Mouse (Mus musculus) intestine, embryonic 16.5 days (tissue): Measurements from ENCODE around the gene Dlat. TPM values are rescaled to one million over a fixed set of nuclear protein-coding genes. Genes with fewer than 3 reads are reported as not detected.

Experiments
- ATAC-seq: fragments of 200-750 bp; cut with Nextera tagmentation; 2 replicates; pipeline ENCODE4 v1.8.0; 2017; ENCODE audit warnings: moderate TSS enrichment, moderate library complexity
- H3K27ac ChIP-seq: fragments of 300-500 bp; sonication (generic); 2 replicates; pipeline ENCODE4 v1.5.1; 2014; ENCODE audit warnings: mild to moderate bottlenecking, low read length
- H3K27me3 ChIP-seq: fragments of 300-500 bp; sonication (generic); replicated peaks from 2 replicates; pipeline ENCODE4 v1.6.1; 2014; ENCODE audit warnings: low read length, control low read depth, mixed read lengths; ENCODE audit not compliant: control insufficient read depth, insufficient read depth
- H3K36me3 ChIP-seq: fragments of 300-500 bp; sonication (generic); 2 replicates; pipeline ENCODE4 v1.6.1; 2014; ENCODE audit warnings: low read length, control low read depth; ENCODE audit not compliant: control insufficient read depth, insufficient read depth
- H3K4me1 ChIP-seq: fragments of 300-500 bp; sonication (generic); 2 replicates; pipeline ENCODE4 v1.6.1; 2014; ENCODE audit warnings: low read length, control low read depth, mixed read lengths; ENCODE audit not compliant: control insufficient read depth, insufficient read depth
- H3K4me2 ChIP-seq: fragments of 300-500 bp; sonication (generic); 2 replicates; pipeline ENCODE4 v1.6.1; 2014; ENCODE audit warnings: low read depth, low read length, control low read depth
- H3K4me3 ChIP-seq: fragments of 300-500 bp; sonication (generic); 2 replicates; pipeline ENCODE4 v1.5.1; 2014; ENCODE audit warnings: mild to moderate bottlenecking, low read length
- H3K9ac ChIP-seq: fragments of 300-500 bp; sonication (generic); 2 replicates; pipeline ENCODE4 v1.6.1; 2014; ENCODE audit warnings: low read depth, low read length
- H3K9me3 ChIP-seq: fragments of 300-500 bp; sonication (generic); 2 replicates; pipeline ENCODE4 v1.6.1; 2016; ENCODE audit warnings: low read length, control low read depth; ENCODE audit not compliant: control insufficient read depth
- WGBS: fragments of 180-500 bp; shearing (Covaris S2); extraction: QIAGEN DNeasy Blood & Tissue Kit; methylation state at CpG from one replicate; pipeline ENCODE4 v1.1.7; 2014; 5-methylcytosine and 5-hydroxymethylcytosine counted together
- polyA plus RNA-seq: library from polyadenylated mRNA; unstranded; fragments of >200 nt; fragmentation: Nextera tagmentation; extraction: Ambion mirVana; gene quantifications from 2 replicates; pipeline ENCODE4 v1.2.1, GENCODE M21; 2015

The Dlat gene
- polyA plus RNA-seq, 1 experiment from 2014 or later = 61.0 TPM

GRCm38 (mm10) chr9:50693631-50694030 is 34.1 kb upstream of the Dlat start:
- no peaks in the 10 kb centered on the region; the same call in 1 of the 2 replicates for H3K27me3 ChIP-seq
- 21% methylated on average over 10 of the region's 10 CpGs for WGBS
- ATAC-seq = peak; percentile 86
- H3K4me2 ChIP-seq = peak overlapping the region; percentile 42
- no peak overlapping the region for H3K9ac ChIP-seq
- no peaks in the 10 kb centered on the region for H3K36me3 ChIP-seq
- peaks cover 11% of the 10 kb centered on the region for H3K4me1 ChIP-seq
- peak overlapping the region; percentile 19 for H3K4me3 ChIP-seq
- H3K27ac ChIP-seq = no peak overlapping the region
- no peaks in the 10 kb centered on the region for H3K9me3 ChIP-seq

- 25% methylated on average over 13 of the region's 13 CpGs for WGBS
These were observed 33.3 kb upstream of the Dlat start for GRCm38 (mm10) chr9:50692626-50693580.

GRCm38 (mm10) chr9:50686866-50687652 is 27.5 kb upstream of the Dlat start:
- H3K4me2 ChIP-seq = no peak overlapping the region
- no peaks in the 10 kb centered on the region for H3K4me1 ChIP-seq
- 73% methylated on average over 6 of the region's 6 CpGs for WGBS
- H3K9me3 ChIP-seq = no peaks in the 10 kb centered on the region
- H3K9ac ChIP-seq = no peak overlapping the region
- no peaks in the 10 kb centered on the region for H3K27me3 ChIP-seq
- no peak overlapping the region for H3K4me3 ChIP-seq
- no peak for ATAC-seq
- no peaks in the 10 kb centered on the region for H3K36me3 ChIP-seq
- no peak overlapping the region for H3K27ac ChIP-seq

More at GRCm38 (mm10) chr9:50692626-50693580, 33.3 kb upstream of the Dlat start:
- Histone ChIP-seq H3K27ac (no peak overlapping the region), H3K4me2 (peak overlapping the region; percentile 42), H3K9me3 (no peaks in the 10 kb centered on the region), H3K9ac (no peak overlapping the region), H3K4me1 (peaks cover 6% of the 10 kb centered on the region; the same call in 1 of the 2 replicates), H3K27me3 (no peaks in the 10 kb centered on the region), H3K4me3 (peak overlapping the region; percentile 19), H3K36me3 (no peaks in the 10 kb centered on the region)
- ATAC-seq = peak; percentile 58

- no peaks in the 10 kb centered on the region for H3K9me3 ChIP-seq
- H3K27ac ChIP-seq = no peak overlapping the region
- no peaks in the 10 kb centered on the region for H3K27me3 ChIP-seq
- no peaks in the 10 kb centered on the region for H3K4me1 ChIP-seq
- no peak overlapping the region for H3K4me3 ChIP-seq
- WGBS = 68% methylated on average over 7 of the region's 7 CpGs
- H3K9ac ChIP-seq = no peak overlapping the region
- H3K36me3 ChIP-seq = no peaks in the 10 kb centered on the region
- no peak overlapping the region for H3K4me2 ChIP-seq
- no peak for ATAC-seq
These were observed 22.1 kb upstream of the Dlat start for GRCm38 (mm10) chr9:50681727-50682126.

- H3K9ac ChIP-seq = no peak overlapping the region
- H3K4me1 ChIP-seq = no peaks in the 10 kb centered on the region
- H3K27me3 ChIP-seq = no peaks in the 10 kb centered on the region
- no peak for ATAC-seq
- no peaks in the 10 kb centered on the region for H3K9me3 ChIP-seq
- WGBS = 83% methylated on average over 1 of the region's 1 CpGs
- H3K27ac ChIP-seq = no peak overlapping the region
- H3K4me3 ChIP-seq = no peak overlapping the region
- no peaks in the 10 kb centered on the region for H3K36me3 ChIP-seq
- H3K4me2 ChIP-seq = no peak overlapping the region
These were observed 19.8 kb upstream of the Dlat start for GRCm38 (mm10) chr9:50679406-50679805.

- Histone ChIP-seq H3K4me3 (no peak overlapping the region), H3K4me1 (no peaks in the 10 kb centered on the region), H3K36me3 (no peaks in the 10 kb centered on the region), H3K27ac (no peak overlapping the region), H3K9ac (no peak overlapping the region), H3K4me2 (no peak overlapping the region), H3K9me3 (no peaks in the 10 kb centered on the region), H3K27me3 (no peaks in the 10 kb centered on the region)
- WGBS = 15% methylated on average over 1 of the region's 1 CpGs
- no peak for ATAC-seq
These were observed 15.2 kb upstream of the Dlat start for GRCm38 (mm10) chr9:50674771-50675170.

- Histone ChIP-seq H3K4me2 (no peak overlapping the region), H3K9ac (no peak overlapping the region), H3K27ac (no peak overlapping the region), H3K27me3 (no peaks in the 10 kb centered on the region), H3K4me3 (no peak overlapping the region), H3K9me3 (no peaks in the 10 kb centered on the region), H3K4me1 (no peaks in the 10 kb centered on the region), H3K36me3 (no peaks in the 10 kb centered on the region)
- 36% methylated on average over 5 of the region's 5 CpGs for WGBS
- ATAC-seq = peak; percentile 77
These were observed 11.1 kb upstream of the Dlat start for GRCm38 (mm10) chr9:50670690-50671089.

GRCm38 (mm10) chr9:50667579-50668498 is 8.3 kb upstream of the Dlat start:
- Histone ChIP-seq H3K27me3 (no peaks in the 10 kb centered on the region), H3K9ac (no peak overlapping the region), H3K4me2 (no peak overlapping the region), H3K4me1 (no peaks in the 10 kb centered on the region), H3K9me3 (no peaks in the 10 kb centered on the region), H3K4me3 (no peak overlapping the region), H3K27ac (no peak overlapping the region), H3K36me3 (no peaks in the 10 kb centered on the region)
- ATAC-seq = no peak
- WGBS = 79% methylated on average over 8 of the region's 8 CpGs
